Mouse (Mus musculus) mouse embryonic stem cell (cell line): Measurements from ENCODE around the gene Cand2.

Experiments
- in situ Hi-C, 2 experiments: fragments of 300-500 bp; cut with MboI; formaldehyde crosslinking; loops; 1 replicate in 1 of 2; 3 replicates in 1 of 2; pipeline ENCODE4 v1.14.3; 2019 to 2020; ENCODE audit warnings: low sequenced_read_pairs in 2 of 2, low pct_unique_long_range_greater_than_20kb in 1 of 2, mixed read lengths in 1 of 2; ENCODE audit not compliant: unreplicated experiment in 1 of 2

The Cand2 gene

GRCm38 (mm10) chr6:115770059-115770670 lies 4.2 kb upstream of the Cand2 start:
- in situ Hi-C loops, result no loop called here

GRCm38 (mm10) chr6:115770852-115771251 lies 3.5 kb upstream of the Cand2 start:
- in situ Hi-C loops, result no loop called here

GRCm38 (mm10) chr6:115772201-115772600 lies 2.1 kb upstream of the Cand2 start:
- in situ Hi-C loops, result no loop called here

- in situ Hi-C loops, result no loop called here
Measured at GRCm38 (mm10) chr6:115772604-115773003, 1.7 kb upstream of the Cand2 start.

GRCm38 (mm10) chr6:115773966-115774413 lies 348 bp upstream of the Cand2 start:
- in situ Hi-C loops, result no loop called here

GRCm38 (mm10) chr6:115775838-115776237 lies 1.5 kb downstream of the Cand2 start:
- in situ Hi-C loops, result no loop called here

- in situ Hi-C loops, result no loop called here
Measured at GRCm38 (mm10) chr6:115776363-115776762, 2.0 kb downstream of the Cand2 start.

- in situ Hi-C loops, result loop anchor here in 1 of 2 experiments (10.0 kb wide), 1 partner anchor 158 kb away; no protein-coding TSS in a partner anchor
Measured at GRCm38 (mm10) chr6:115782781-115783180, 8.4 kb downstream of the Cand2 start.

GRCm38 (mm10) chr6:115791016-115791415 lies 16.7 kb downstream of the Cand2 start:
- in situ Hi-C loops, result no loop called here

- in situ Hi-C loops, result no loop called here
Measured at GRCm38 (mm10) chr6:115791842-115792686, 17.7 kb downstream of the Cand2 start.

- in situ Hi-C loops, result no loop called here
Measured at GRCm38 (mm10) chr6:115792691-115793215, 18.4 kb downstream of the Cand2 start.

GRCm38 (mm10) chr6:115801811-115802210 lies 27.5 kb downstream of the Cand2 start:
- in situ Hi-C loops, result no loop called here

- in situ Hi-C loops, result no loop called here
Measured at GRCm38 (mm10) chr6:115803541-115804382, 29.4 kb downstream of the Cand2 start.

GRCm38 (mm10) chr6:115804432-115805192 lies 30.3 kb downstream of the Cand2 start:
- in situ Hi-C loops, result no loop called here

- in situ Hi-C loops, result no loop called here
Measured at GRCm38 (mm10) chr6:115807464-115808195, 33.3 kb downstream of the Cand2 start.

- in situ Hi-C loops, result no loop called here
Measured at GRCm38 (mm10) chr6:115808196-115808487, 33.8 kb downstream of the Cand2 start.

GRCm38 (mm10) chr6:115808488-115809231 lies 34.3 kb downstream of the Cand2 start, which contains the start of gene Rpl32:
Gene Rpl32, minus strand, starts transcription at chr6:115808747.
- in situ Hi-C loops, result no loop called here
